Mouse (Mus musculus) ES-E14 (cell line): ENCODE measurements at regions not wholly inside any gene's neighbourhood (a gene's known extent, or its start where the extent isn't known, plus 50 kb on each side); places are given as distances from the start of the nearest gene placed in this dataset.

Source experiments
- DNase-seq: peaks from one replicate; pipeline ENCODE4 v3.0.0-alpha.2; 2013; ENCODE audit warnings: low read depth, low spot score
- H3K27ac ChIP-seq: 2 replicates; pipeline ENCODE4 v1.5.1; 2012; ENCODE audit warnings: low read depth, mild to moderate bottlenecking, low read length, moderate library complexity, mixed read lengths; ENCODE audit not compliant: poor library complexity, insufficient read depth, severe bottlenecking
- H3K36me3 ChIP-seq: 2 replicates; pipeline ENCODE4 v1.6.1; 2012; ENCODE audit warnings: mild to moderate bottlenecking, low read length, moderate library complexity, mixed read lengths; ENCODE audit not compliant: control insufficient read depth, poor library complexity, insufficient read depth, severe bottlenecking
- H3K4me1 ChIP-seq, 2 experiments: fragments of 150-350 bp in 1 of 2; sonication (generic) in 1 of 2; 2 replicates each; pipeline ENCODE4 v1.6.1; 2012; ENCODE audit warnings: low read length in 2 of 2, mild to moderate bottlenecking in 1 of 2, mixed read lengths in 1 of 2; ENCODE audit not compliant: control insufficient read depth in 2 of 2, insufficient read depth in 2 of 2, poor library complexity in 1 of 2
- H3K4me3 ChIP-seq, 2 experiments: fragments of 150-350 bp in 1 of 2; sonication (generic) in 1 of 2; 2 replicates each; pipeline ENCODE4 v1.5.1; 2012; ENCODE audit warnings: low read length in 2 of 2, low read depth in 1 of 2, mild to moderate bottlenecking in 1 of 2, mixed read lengths in 1 of 2; ENCODE audit not compliant: insufficient read depth in 1 of 2, poor library complexity in 1 of 2, severe bottlenecking in 1 of 2
- H3K9ac ChIP-seq: 2 replicates; pipeline ENCODE4 v1.6.1; 2012; ENCODE audit warnings: low read depth, mild to moderate bottlenecking, low read length, mixed read lengths; ENCODE audit not compliant: poor library complexity, insufficient read depth, severe bottlenecking
- H3K9me3 ChIP-seq: fragments of 150-350 bp; sonication (generic); 2 replicates; pipeline ENCODE4 v1.6.1; 2012; ENCODE audit warnings: low read depth, mild to moderate bottlenecking, low read length; ENCODE audit not compliant: control insufficient read depth, insufficient read depth
- CHD2 ChIP-seq: IDR thresholded peaks from 2 replicates; pipeline ENCODE4 v1.6.1; 2014; ENCODE audit warnings: mild to moderate bottlenecking, low read depth, low read length, inconsistent platforms
- HCFC1 ChIP-seq: IDR thresholded peaks from 2 replicates; pipeline ENCODE4 v1.6.1; 2012; ENCODE audit warnings: low read length, inconsistent platforms, borderline replicate concordance; ENCODE audit not compliant: insufficient read depth
- MAFK ChIP-seq: IDR thresholded peaks from 2 replicates; pipeline ENCODE4 v1.6.1; 2014; ENCODE audit warnings: mild to moderate bottlenecking, low read depth, low read length, inconsistent platforms; ENCODE audit not compliant: insufficient read depth
- ZC3H11A ChIP-seq: IDR thresholded peaks from 2 replicates; pipeline ENCODE4 v1.6.1; 2012; ENCODE audit warnings: low read depth, mild to moderate bottlenecking, inconsistent platforms, low read length, borderline replicate concordance
- ZNF384 ChIP-seq: IDR thresholded peaks from 2 replicates; pipeline ENCODE4 v1.6.1; 2012; ENCODE audit warnings: low read depth, low read length, inconsistent platforms
- in situ Hi-C, 2 experiments: fragments of 600-800 bp; cut with MboI; formaldehyde crosslinking; loops; one replicate each; pipeline ENCODE4 v1.15.1; 2025; ENCODE audit warnings: low sequenced_read_pairs in 2 of 2, inconsistent platforms in 1 of 2; ENCODE audit not compliant: unreplicated experiment in 2 of 2

- Histone ChIP-seq H3K9me3 (no peaks in the 10 kb centered on the region), H3K4me3 (no peak overlapping the region), H3K9ac (no peak overlapping the region), H3K27ac (no peak overlapping the region), H3K4me1 (no peaks in the 10 kb centered on the region), H3K36me3 (no peaks in the 10 kb centered on the region)
- in situ Hi-C loops = no loop called here
- no peak for TF ChIP-seq ZNF384
- no peak for DNase-seq
Measured at GRCm38 (mm10) chrX:58445624-58446323, 423.3 kb downstream of the Zic3 start.

- Histone ChIP-seq H3K4me1 (no peaks in the 10 kb centered on the region), H3K4me3 (no peak overlapping the region), H3K27ac (no peak overlapping the region), H3K36me3 (no peaks in the 10 kb centered on the region), H3K9ac (no peak overlapping the region), H3K9me3 (no peaks in the 10 kb centered on the region)
- in situ Hi-C loops = no loop called here
- DNase-seq = no peak
- no peak for TF ChIP-seq ZC3H11A
- TF ChIP-seq ZNF384 = no peak
- no peak for TF ChIP-seq CHD2
- no peak for TF ChIP-seq HCFC1
Measured at GRCm38 (mm10) chrX:58447605-58448004, 425.1 kb downstream of the Zic3 start.

GRCm38 (mm10) chrX:58469683-58470082, 439.5 kb upstream of the 4930550L24Rik start:
- TF ChIP-seq MAFK (no peak), ZC3H11A (no peak), ZNF384 (no peak), HCFC1 (no peak), CHD2 (no peak)
- Histone ChIP-seq H3K9ac (no peak overlapping the region), H3K4me1 (no peaks in the 10 kb centered on the region), H3K27ac (no peak overlapping the region), H3K4me3 (no peak overlapping the region), H3K9me3 (no peaks in the 10 kb centered on the region), H3K36me3 (no peaks in the 10 kb centered on the region)
- in situ Hi-C loops = no loop called here
- DNase-seq = no peak

- no peak overlapping the region for H3K9ac ChIP-seq
- H3K27ac ChIP-seq = no peak overlapping the region
- no peak for TF ChIP-seq ZC3H11A
- no peak for TF ChIP-seq MAFK
- TF ChIP-seq CHD2 = no peak
- TF ChIP-seq HCFC1 = no peak
- no peak for TF ChIP-seq ZNF384
- H3K9me3 ChIP-seq = no peaks in the 10 kb centered on the region
- no peaks in the 10 kb centered on the region for H3K4me1 ChIP-seq
- in situ Hi-C loops = no loop called here
- H3K4me3 ChIP-seq = no peak overlapping the region
- no peak for DNase-seq
- no peaks in the 10 kb centered on the region for H3K36me3 ChIP-seq
Measured at GRCm38 (mm10) chrX:58470986-58471385, 438.2 kb upstream of the 4930550L24Rik start.

- no peaks in the 10 kb centered on the region for H3K4me1 ChIP-seq
- H3K27ac ChIP-seq = no peak overlapping the region
- no peaks in the 10 kb centered on the region for H3K9me3 ChIP-seq
- TF ChIP-seq ZNF384 = no peak
- TF ChIP-seq ZC3H11A = peak; percentile 51; the same call in 1 of the 2 replicates
- H3K9ac ChIP-seq = no peak overlapping the region
- H3K36me3 ChIP-seq = no peaks in the 10 kb centered on the region
- no peak for DNase-seq
- no peak overlapping the region for H3K4me3 ChIP-seq
- in situ Hi-C loops = loop anchor here in 1 of 2 experiments (25.0 kb wide), 1 partner anchor 479 kb away; the partner anchor contains the start of gene Zic3
Measured at GRCm38 (mm10) chrX:58490861-58491260, 418.3 kb upstream of the 4930550L24Rik start.
